In the genomic region with DNA sequence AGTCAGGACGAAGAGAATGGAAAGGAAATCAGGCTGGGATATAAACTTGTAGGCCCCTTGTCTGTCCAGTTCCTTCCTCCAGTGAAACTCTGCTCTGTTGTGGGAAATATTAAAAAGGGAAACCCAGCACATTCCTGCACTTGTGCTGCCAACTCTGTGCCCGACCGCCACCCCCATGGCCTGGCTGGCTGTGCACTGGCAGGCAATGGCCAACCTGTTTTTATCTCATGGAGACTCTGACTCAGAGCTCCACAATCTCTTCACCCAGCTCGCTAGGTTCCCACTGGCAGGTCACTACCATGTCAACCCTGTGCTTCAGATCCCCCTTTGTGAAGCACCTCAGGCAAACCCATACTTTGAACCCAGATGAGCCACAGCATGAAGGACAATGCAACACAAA, we compare ENCODE assay signal across 15 mouse cellular contexts.
"Had no signal": no experiment of that assay in that cellular context is flagged by ENCODE, and none has a peak within 500 bp of the region (broad histone marks: within the 10 kb centered on the region; RNA-seq: fewer than 3 reads in every experiment).

No protein-coding gene starts in this region.

- H3K4me1 ChIP-seq: neural tube, embryonic 13.5 days had no signal

- H3K27me3 ChIP-seq: neural tube, embryonic 13.5 days; neural tube, embryonic 15.5 days; stomach, embryonic 15.5 days had no signal

- H3K27ac ChIP-seq: neural tube, embryonic 13.5 days; neural tube, embryonic 15.5 days; stomach, embryonic 15.5 days; stomach, postnatal 0 days had no signal

- H3K4me3 ChIP-seq: neural tube, embryonic 13.5 days; neural tube, embryonic 15.5 days; stomach, embryonic 15.5 days had no signal

- H3K9me3 ChIP-seq: neural tube, embryonic 13.5 days; neural tube, embryonic 15.5 days; stomach, embryonic 15.5 days had no signal

- H3K36me3 ChIP-seq: neural tube, embryonic 13.5 days; neural tube, embryonic 15.5 days; stomach, embryonic 15.5 days had no signal

- H3K4me2 ChIP-seq: neural tube, embryonic 13.5 days; neural tube, embryonic 15.5 days; stomach, embryonic 15.5 days had no signal

- H3K9ac ChIP-seq: neural tube, embryonic 13.5 days; neural tube, embryonic 15.5 days; stomach, embryonic 15.5 days had no signal

- DNase-seq: right cerebral cortex, adult 18-20 months; right cerebral cortex, postnatal 14 days; right cerebral cortex, postnatal 25 days; right cerebral cortex, postnatal 4 days; spleen, adult 18-20 months; thymus, adult 18-20 months; thymus, adult 2 months; thymus, postnatal 14 days; thymus, postnatal 25 days; thymus, postnatal 36 days; thymus, postnatal 4 days had no signal
